Mouse (Mus musculus) small intestine, adult 2 months (tissue): Measurements from ENCODE around the gene Mrpl27.
A peak's percentile ranks its signal among the peaks of the same experiment; 100 is the strongest.

Experiments used
- CTCF ChIP-seq: fragments of 200-500 bp; IDR thresholded peaks from 2 replicates; pipeline ENCODE4 v1.5.1; 2012; ENCODE audit warnings: low read depth, mild to moderate bottlenecking, control low read depth, inconsistent platforms, low read length, moderate library complexity, mixed read lengths; ENCODE audit not compliant: insufficient replicate concordance, insufficient read length; ENCODE audit errors: extremely low read depth
- POLR2A ChIP-seq: fragments of 200-500 bp; IDR thresholded peaks from 2 replicates; pipeline ENCODE4 v1.6.1; 2012; ENCODE audit warnings: low read depth, mild to moderate bottlenecking, control low read depth, inconsistent platforms, low read length, moderate library complexity

DNA sequence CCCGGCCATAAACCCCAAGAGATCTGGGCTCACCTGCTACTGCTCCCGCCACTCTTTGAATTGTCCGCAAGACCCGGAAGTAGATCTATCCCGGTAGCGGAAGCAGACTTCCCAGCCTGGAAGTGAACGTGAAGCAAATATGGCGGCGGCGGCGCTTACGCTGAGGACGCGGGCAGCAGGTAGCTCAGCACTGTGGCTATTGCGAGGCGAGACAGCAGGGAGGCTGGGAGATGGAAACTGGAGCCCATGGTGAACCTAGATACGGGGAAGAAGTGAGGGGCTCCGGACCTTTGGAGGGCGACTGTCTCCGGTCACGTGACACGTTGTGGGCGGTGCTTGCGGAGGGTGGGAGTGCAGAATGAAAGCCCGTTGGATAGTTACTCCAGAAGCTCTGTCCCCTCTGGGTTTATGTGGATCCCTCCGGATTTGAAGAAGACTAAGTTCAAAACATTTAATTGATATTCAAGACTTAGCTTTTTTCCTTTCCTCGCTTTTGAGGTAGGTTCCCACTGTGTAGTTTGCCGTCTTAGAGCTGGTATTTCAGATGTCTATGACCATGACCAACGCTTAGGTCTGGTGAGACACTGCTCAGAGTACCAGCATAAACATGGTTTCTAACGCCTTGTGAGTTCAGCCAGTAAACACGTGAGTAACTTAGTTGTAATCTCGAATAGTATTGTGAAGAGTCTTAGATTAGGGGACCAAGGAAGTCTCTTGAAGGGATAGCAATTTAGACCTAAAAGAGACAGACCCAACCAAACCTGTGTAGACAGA, at the start of gene Mrpl27, which contains the start of gene Eme1:
- TF ChIP-seq CTCF (no peak), POLR2A (peak; percentile 69; the same call in 1 of the 2 replicates)
